ENCODE assay signal across 7 mouse cellular contexts in the genomic region with DNA sequence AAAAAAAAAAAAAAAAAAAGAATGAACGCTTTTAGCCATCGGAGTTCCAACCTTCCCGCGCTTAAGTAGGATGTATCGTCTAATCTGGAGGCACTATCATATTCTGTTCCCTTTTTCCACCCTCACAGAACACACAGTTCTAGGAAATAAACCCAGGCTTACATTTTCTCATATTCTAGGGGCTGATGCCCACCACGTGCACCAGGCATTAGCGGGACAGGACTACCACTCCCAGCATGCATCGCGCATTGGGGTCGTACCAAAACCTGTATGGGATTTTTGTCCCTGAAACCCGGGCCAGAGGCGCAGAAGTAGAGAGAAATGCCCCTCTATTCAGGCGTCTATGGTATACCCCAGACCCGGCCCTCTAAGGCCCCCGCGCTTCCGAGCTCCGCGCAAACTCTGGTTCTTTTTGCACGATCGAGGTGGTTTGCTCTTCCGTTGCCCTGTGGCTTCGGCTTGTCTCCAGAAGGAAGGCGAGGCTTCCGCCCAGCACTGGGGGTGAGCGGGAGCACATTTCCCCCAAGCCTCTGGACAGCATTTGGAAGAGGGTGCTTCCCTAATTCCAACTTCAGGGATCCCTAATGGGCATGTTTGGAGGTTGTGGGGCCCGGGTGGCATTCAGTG. TPM values are rescaled to one million over a fixed set of nuclear protein-coding genes. Genes with fewer than 3 reads are reported as not detected.
A peak's percentile ranks its signal among the peaks of the same experiment; 100 is the strongest.
DNase-seq lines count a peak whose midpoint lies in the region; ATAC-seq lines count a peak whose summit lies in the region.

A gene (plus strand): TSS at position 301 of the 627 bp plus-strand sequence.

- H3K4me1 ChIP-seq in intestine, embryonic 15.5 days (replicated peaks), result no peaks in the 10 kb centered on the region
- H3K4me1 ChIP-seq in midbrain, embryonic 10.5 days, result peaks cover 6% of the 10 kb centered on the region

- H3K27ac ChIP-seq in intestine, embryonic 15.5 days, result 0 out of 2 replicates have a peak within 1 kb of the TSS, but pooled peaks have one; percentile 58
- peak within 1 kb of the TSS; percentile 73 for H3K27ac ChIP-seq in midbrain, embryonic 10.5 days (replicated peaks)

- H3K9me3 ChIP-seq in intestine, embryonic 15.5 days, result no peaks in the 10 kb centered on the region
- no peaks in the 10 kb centered on the region; the same call in 1 of the 2 replicates for H3K9me3 ChIP-seq in midbrain, embryonic 10.5 days (replicated peaks)

- no peaks in the 10 kb centered on the region for H3K36me3 ChIP-seq in intestine, embryonic 15.5 days
- H3K36me3 ChIP-seq in midbrain, embryonic 10.5 days, result no peaks in the 10 kb centered on the region

- H3K4me3 ChIP-seq in intestine, embryonic 15.5 days (replicated peaks), result peak within 1 kb of the TSS; percentile 49
- H3K4me3 ChIP-seq in midbrain, embryonic 10.5 days, result peak within 1 kb of the TSS; percentile 60

- H3K27me3 ChIP-seq in intestine, embryonic 15.5 days (replicated peaks), result no peaks in the 10 kb centered on the region
- no peaks in the 10 kb centered on the region for H3K27me3 ChIP-seq in midbrain, embryonic 10.5 days (ENCODE audit: low read depth, poor library complexity, severe bottlenecking)

- H3K9ac ChIP-seq in intestine, embryonic 15.5 days, result peak within 1 kb of the TSS; percentile 50

- intact Hi-C loops in gastrocnemius, postnatal 36 days (cut with DNase I), result loop anchor here (5.0 kb wide), 1 partner anchor 36 kb away; no protein-coding TSS in a partner anchor
- intact Hi-C loops in left cerebral cortex, postnatal 25 days (cut with DNase I), result no loop called here

- ATAC-seq in intestine, embryonic 15.5 days, result peak; percentile 91

- peak; percentile 85 for DNase-seq in adrenal gland, adult 2 months
- DNase-seq in embryo, embryonic 11 days, result peak; percentile 90
- DNase-seq in gastrocnemius, postnatal 36 days, result peak; percentile 51 to 62
- peak; percentile 77 to 90 for DNase-seq in left cerebral cortex, postnatal 25 days (ENCODE audit: low spot score in 2 of 2)
- peak; percentile 84 for DNase-seq in midbrain, embryonic 10.5 days (ENCODE audit: low spot score)
- DNase-seq in right cerebral cortex, postnatal 4 days, result peak; percentile 73

- H3K4me2 ChIP-seq in intestine, embryonic 15.5 days (replicated peaks), result peak within 1 kb of the TSS; percentile 78

- 19% methylated on average over 27 of the region's 27 CpGs for WGBS in intestine, embryonic 15.5 days
- 12% methylated on average over 27 of the region's 27 CpGs for WGBS in midbrain, embryonic 10.5 days

RNA-seq across cellular contexts. Expression of the gene that starts here (rescaled TPM):
- total RNA-seq in adrenal gland, adult 2 months (2021), result 100 to 1,000 TPM; 395 to 455 TPM
- polyA plus RNA-seq in adrenal gland, adult 2 months (2012; rRNA removed), result 426 and 599 TPM in 2 replicates
- 100 to 1,000 TPM; 130 to 151 TPM for total RNA-seq in gastrocnemius, postnatal 36 days (2021)
- polyA plus RNA-seq in intestine, embryonic 15.5 days (2015; fragmentation: Nextera tagmentation; extraction: Ambion mirVana), result 176 and 185 TPM in 2 replicates
- 100 to 1,000 TPM; 338 to 343 TPM for total RNA-seq in left cerebral cortex, postnatal 25 days (2021)
- 261 and 308 TPM in 2 replicates for polyA plus RNA-seq in midbrain, embryonic 10.5 days (2016; fragmentation: Nextera tagmentation; extraction: Ambion mirVana)

Comparison
In these comparisons a context has a peak if more than half of its experiments do, and no peak if none do; other contexts are left out.
1. Peak in every context shown above with its lines: DNase-seq, ATAC-seq, H3K4me3 ChIP-seq and H3K27ac ChIP-seq.